Mouse (Mus musculus) cerebellum, adult 2 months (tissue): ENCODE data around the gene Bicra.

Source experiments
- CTCF ChIP-seq: fragments of 200-500 bp; IDR thresholded peaks from 2 replicates; pipeline ENCODE4 v1.5.1; 2011; ENCODE audit warnings: low read depth, mild to moderate bottlenecking, control low read depth, low read length, moderate library complexity, borderline replicate concordance; ENCODE audit not compliant: insufficient read depth
- POLR2A ChIP-seq: fragments of 200-500 bp; IDR thresholded peaks from 2 replicates; pipeline ENCODE4 v1.6.1; 2011; ENCODE audit warnings: low read length, control low read depth, borderline replicate concordance; ENCODE audit not compliant: insufficient read depth

DNA sequence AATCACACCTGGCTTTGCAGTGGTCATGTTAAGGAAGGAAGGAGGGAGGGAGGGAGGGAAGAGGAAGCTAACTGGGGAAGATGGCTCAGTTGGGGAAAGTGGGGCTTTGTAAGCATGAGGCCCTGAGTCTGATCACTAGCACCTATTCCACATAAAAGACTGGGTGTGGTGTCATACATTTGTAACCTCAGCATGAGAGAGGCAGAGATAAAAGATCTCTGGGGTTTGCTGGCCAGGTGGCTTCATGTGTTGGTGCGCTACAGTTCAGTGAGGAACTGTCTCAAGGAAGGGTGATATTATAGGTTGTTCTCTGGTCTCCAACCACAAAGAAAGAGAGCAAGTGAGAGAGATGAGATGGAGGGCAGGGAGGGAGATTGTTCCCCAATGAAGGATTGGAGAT, 46.0 kb downstream of the Bicra start:
- TF ChIP-seq POLR2A (no peak), CTCF (no peak)
